Mouse (Mus musculus): ENCODE data around the gene Ibsp.

Gene Ibsp

DNA sequence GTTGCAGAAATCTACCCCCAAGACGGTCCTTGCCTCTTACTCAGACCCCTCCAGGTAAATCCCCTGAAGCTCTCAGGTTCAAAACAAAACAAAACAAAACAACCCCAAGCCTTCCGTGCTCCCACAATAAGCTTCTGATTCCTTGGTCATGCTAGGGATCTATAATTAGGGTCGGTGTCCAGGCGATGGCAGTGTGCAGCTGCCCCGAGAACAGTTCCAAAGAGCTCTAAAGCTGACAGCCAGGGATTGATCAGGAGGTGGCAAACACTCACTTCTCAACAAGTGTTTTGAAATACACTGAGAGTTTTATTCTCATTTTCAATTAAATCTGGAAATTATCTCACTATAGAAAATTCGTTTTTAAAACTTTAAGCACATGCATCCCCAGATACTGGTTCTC is 43.9 kb downstream of the Ibsp start:
- in situ Hi-C loops (cut with MboI), result no loop called here

DNA sequence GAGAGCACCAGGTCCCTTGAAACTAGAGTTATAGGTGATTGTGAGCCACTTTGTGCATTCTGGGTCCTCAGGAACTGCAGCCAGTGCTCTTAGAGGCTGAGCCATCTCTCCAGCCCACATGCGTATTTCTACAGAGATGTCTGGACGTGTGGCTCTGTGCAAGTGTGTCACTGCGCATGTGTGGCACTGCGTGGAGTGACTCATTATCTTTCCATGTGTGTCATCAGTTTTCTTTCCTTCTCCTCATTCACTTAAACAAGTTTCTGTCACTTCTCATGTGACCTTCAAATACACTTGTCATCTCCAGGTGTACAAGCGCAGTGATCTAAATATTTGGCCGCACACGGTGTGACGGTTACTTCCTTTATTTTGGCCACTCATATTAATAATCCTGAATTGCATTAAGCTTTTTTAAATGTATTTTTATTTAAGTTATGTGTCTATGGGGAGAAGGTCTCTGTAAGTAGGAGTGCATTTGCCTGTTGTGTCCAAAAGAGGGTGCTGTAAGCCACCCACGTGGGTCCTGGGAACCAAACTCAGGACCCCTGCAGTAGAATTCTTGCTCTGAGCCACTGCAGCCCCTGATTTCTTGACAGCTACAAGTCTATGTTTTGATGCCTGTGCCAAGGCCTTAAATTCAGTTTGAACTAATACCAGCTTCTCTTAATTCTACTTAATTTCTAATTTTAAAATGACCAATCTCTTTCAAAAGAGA is 45.7 kb downstream of the Ibsp start:
- in situ Hi-C loops (cut with MboI), result no loop called here

DNA sequence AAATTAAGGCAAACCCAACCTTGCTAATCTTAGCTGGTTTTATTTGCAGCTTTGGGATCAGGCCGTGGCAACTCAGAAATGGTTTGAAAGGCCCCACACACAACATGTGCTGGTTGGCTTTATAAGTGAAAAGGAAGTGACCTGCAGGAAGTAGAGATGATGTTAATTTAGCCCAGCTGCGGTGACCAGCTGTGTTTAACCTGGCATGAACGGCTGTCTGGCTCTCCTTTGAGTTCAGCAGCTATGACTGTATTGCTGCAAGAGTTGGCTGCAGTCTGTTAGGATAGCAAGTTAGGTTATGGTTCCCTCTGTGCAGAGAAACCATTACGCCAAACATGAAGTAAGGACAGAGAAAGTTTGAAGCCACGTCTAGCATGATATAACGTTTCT is 46.3 kb downstream of the Ibsp start:
- in situ Hi-C loops (cut with MboI), result no loop called here

DNA sequence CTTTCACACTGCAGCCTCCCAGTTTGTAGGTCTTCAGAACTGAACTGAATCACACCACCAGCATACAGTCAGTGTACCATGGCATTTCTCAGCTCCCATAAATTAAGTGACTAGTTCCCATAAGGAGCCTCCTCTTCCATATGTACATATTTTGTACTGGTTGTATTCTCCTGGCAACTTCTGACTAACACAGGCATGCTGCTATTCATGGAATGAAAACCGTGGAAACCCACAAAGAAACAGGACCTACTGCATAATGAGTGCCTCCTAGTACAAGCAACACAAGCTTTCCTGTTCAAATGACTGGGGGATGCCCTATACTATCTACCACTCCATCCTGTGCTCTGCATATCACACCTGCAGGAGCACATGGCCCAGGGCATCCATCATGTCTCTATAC is 52.1 kb downstream of the Ibsp start:
- in situ Hi-C loops (cut with MboI), result no loop called here

DNA sequence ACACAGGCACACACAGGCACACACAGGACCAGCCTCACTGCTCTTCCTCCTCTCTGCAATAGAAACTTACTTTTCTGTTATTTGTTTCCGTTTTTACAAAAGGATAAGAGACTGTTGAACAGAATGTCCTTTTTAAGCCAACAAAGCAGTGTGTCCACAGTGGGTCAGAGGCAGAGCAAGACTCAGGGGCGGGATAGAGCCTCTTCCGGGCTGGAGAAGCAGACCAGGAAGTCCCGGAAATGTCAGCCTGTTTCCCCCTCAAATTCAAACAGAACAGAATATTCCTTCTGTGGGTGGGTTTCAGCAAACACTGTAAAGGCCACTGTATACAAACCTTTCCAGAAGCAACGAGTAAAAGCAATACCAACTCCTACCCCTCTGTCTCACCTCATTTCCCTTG is 52.9 kb downstream of the Ibsp start:
- in situ Hi-C loops (cut with MboI), result no loop called here

DNA sequence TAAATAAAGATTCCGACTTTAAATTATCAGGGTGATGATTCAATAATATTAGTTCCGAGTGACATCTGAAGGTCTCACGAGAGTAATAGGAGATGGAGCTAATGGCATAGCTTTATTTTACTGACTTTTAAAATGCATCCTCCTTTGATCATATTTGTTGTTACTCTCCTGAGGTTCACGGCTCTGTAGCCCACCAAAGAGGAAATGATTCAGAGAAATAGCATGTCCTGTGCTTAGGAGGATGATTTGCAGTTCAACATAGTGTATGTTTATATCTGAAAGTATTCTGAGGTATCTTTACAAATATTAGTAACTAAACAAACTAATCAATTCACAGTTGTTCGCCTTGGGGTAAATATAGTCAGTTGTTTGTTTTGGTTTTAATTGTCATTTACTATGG is 58.6 kb downstream of the Ibsp start:
- in situ Hi-C loops (cut with MboI), result no loop called here

DNA sequence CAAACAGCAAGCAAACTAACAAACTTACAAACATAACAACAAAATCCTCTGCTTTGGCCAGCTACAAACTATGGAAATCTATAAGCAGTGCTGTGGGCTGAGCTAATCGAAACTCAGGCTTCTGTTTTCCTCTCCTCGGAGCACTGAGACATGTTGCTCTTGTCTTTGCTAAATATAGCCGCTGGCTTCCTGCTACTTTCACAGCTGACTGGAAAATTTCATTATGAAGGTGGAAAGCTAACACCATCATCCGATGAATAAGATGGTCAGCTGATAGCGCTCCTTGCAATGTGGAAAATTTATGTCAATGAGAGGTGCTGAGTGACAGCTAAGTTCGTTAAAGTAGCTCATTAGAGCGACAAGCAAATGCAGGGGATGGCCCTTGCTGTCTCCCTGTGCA is 59.6 kb downstream of the Ibsp start:
- in situ Hi-C loops (cut with MboI), result no loop called here

DNA sequence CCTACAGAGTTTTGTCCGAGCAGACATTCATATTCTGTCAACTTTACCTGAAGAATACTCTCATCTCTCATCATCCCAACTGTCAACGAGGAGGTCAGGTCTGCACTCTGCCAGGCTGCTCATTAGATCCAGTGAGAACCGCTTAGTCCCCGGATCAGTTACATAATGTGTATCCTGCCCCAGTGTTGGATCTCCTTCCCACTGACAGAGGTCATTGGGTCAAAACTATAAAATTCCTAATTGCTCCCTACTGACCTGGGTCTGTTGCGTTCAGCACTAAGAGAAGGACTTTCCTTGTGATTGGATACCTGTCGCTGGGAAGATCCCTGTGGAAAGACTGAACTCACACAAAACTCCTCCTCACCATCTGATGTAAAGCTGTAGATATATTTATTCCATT is 60.3 kb downstream of the Ibsp start:
- in situ Hi-C loops (cut with MboI), result no loop called here
